Mouse (Mus musculus) forebrain, embryonic 10.5 days (tissue): Measurements from ENCODE around the gene Ccdc85c. TPM values are rescaled to one million over a fixed set of nuclear protein-coding genes. Genes with fewer than 3 reads are reported as not detected.
A peak's percentile ranks its signal among the peaks of the same experiment; 100 is the strongest.

Experiments used
- DNase-seq: peaks from one replicate; pipeline ENCODE4 v3.0.0-alpha.2; 2017; ENCODE audit warnings: low spot score; ENCODE audit errors: extremely low spot score
- H3K27ac ChIP-seq: fragments of 300-500 bp; sonication (generic); 2 replicates; pipeline ENCODE4 v1.5.1; 2016; ENCODE audit warnings: mild to moderate bottlenecking
- H3K27me3 ChIP-seq: fragments of 300-500 bp; sonication (generic); 2 replicates; pipeline ENCODE4 v1.6.1; 2016; ENCODE audit warnings: mild to moderate bottlenecking; ENCODE audit not compliant: poor library complexity, severe bottlenecking
- H3K36me3 ChIP-seq: fragments of 300-500 bp; sonication (generic); replicated peaks from 2 replicates; pipeline ENCODE4 v1.6.1; 2016; ENCODE audit warnings: mild to moderate bottlenecking, moderate library complexity
- H3K4me1 ChIP-seq: fragments of 300-500 bp; sonication (generic); 2 replicates; pipeline ENCODE4 v1.6.1; 2016
- H3K4me3 ChIP-seq: fragments of 300-500 bp; sonication (generic); 2 replicates; pipeline ENCODE4 v1.5.1; 2016; ENCODE audit warnings: mild to moderate bottlenecking, moderate library complexity
- H3K9me3 ChIP-seq: fragments of 300-500 bp; sonication (generic); 2 replicates; pipeline ENCODE4 v1.6.1; 2016; ENCODE audit warnings: mild to moderate bottlenecking, moderate library complexity
- WGBS: fragments of 180-500 bp; shearing (Covaris S2); methylation state at CpG from one replicate; pipeline ENCODE4 v1.1.7; 2016; 5-methylcytosine and 5-hydroxymethylcytosine counted together
- polyA plus RNA-seq: library from polyadenylated mRNA; unstranded; fragments of >200 nt; fragmentation: Nextera tagmentation; extraction: Ambion mirVana; gene quantifications from 2 replicates; pipeline ENCODE4 v1.2.1, GENCODE M21; 2016

The Ccdc85c gene
- polyA plus RNA-seq, 1 experiment from 2014 or later: 14.6 TPM

DNA sequence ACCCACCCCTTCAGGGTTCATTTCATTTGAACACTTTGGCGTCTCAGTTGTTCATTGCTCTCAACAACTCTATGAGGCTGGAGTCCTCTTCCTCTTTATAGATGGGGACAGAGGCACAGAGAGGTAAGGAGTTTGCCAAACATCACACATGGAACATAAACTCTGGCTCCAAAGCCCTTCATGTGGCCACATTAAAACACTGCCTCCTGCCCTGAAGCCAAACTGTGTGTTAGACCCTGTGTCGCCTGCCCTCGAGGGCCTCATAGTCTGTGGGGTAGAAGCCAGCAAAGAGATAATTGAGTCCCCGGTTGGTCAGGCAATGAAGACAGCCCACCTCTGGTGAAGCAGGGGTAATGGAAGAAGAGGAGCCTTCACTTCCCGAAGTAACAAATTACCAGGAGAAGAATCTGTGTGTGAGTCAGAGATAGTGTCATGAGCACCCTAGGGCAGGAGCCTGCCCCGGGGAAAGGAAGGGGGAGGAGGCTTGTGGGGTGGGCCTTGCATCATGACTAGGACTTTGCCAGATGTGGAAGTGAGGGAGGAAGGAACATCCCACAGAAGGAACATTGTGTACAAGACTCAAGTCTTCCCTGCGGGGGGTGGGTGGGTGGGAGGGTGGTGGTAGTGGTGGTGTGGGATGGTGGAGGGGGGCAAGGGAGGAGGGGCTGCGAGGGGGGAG is 34.0 kb upstream of the Ccdc85c start:
- 71% methylated on average over 8 of the region's 8 CpGs for WGBS
- Histone ChIP-seq H3K27me3 (peaks cover 47% of the 10 kb centered on the region), H3K36me3 (peaks cover 15% of the 10 kb centered on the region), H3K4me3 (no peak overlapping the region), H3K9me3 (no peaks in the 10 kb centered on the region), H3K27ac (peak overlapping the region; percentile 40; the same call in 1 of the 2 replicates), H3K4me1 (peaks cover 78% of the 10 kb centered on the region)
- no peak for DNase-seq

DNA sequence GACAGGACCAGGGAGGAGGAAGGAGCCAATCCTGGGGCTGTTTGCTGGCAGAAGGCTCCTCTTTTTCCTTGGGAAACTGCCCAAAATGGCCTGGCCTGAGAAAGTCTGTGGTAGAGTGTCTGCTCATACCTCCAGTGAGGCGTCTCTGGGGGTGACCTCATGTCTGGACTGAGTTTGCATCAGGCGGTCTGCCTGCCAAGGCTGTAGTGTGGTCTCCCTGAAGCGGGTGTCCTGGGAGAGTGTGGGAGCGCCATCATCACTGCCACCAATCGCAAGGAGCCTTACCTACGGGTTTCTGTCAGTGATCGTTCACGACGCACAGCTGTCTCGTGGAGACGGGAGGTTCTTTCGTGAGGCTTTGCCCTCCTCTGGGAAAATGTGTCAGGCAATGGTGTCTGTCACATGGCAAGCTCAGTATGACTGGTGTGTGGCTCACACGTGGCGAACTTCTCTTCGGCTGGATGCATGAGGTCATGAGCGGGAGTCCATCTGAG is 33.2 kb upstream of the Ccdc85c start:
- H3K36me3 ChIP-seq: peaks cover 15% of the 10 kb centered on the region
- DNase-seq: no peak
- H3K27ac ChIP-seq: peak overlapping the region; percentile 22; the same call in 1 of the 2 replicates
- H3K9me3 ChIP-seq: no peaks in the 10 kb centered on the region
- peaks cover 54% of the 10 kb centered on the region for H3K27me3 ChIP-seq
- peaks cover 86% of the 10 kb centered on the region for H3K4me1 ChIP-seq
- 93% methylated on average over 16 of the region's 16 CpGs for WGBS
- no peak overlapping the region for H3K4me3 ChIP-seq

DNA sequence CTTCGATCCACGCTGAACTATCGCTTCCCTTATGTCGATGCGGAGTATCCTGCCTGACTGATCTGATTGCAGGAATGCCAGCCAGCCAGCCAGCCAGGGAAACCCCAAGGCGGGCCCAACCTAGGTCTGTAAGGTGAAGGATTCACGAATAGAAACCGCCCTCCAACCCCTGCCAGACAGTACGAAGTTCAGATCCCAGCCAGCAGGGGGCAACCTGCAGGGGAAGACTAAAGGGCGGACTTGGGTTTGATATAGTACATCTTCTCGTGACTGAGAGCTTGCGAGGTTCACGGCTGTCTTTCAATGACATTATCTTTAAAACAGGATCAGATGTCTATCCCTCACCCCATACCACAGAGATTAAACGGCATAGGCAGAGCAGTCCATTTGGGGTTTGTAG is 32.3 kb upstream of the Ccdc85c start:
- H3K9me3 ChIP-seq: no peaks in the 10 kb centered on the region
- H3K27ac ChIP-seq: peak overlapping the region; percentile 22; the same call in 1 of the 2 replicates
- WGBS: 26% methylated on average over 14 of the region's 14 CpGs
- peaks cover 10% of the 10 kb centered on the region for H3K36me3 ChIP-seq
- H3K27me3 ChIP-seq: peaks cover 54% of the 10 kb centered on the region
- H3K4me3 ChIP-seq: peak overlapping the region; percentile 65; the same call in 1 of the 2 replicates
- H3K4me1 ChIP-seq: peaks cover 77% of the 10 kb centered on the region
- peak; percentile 65 for DNase-seq

DNA sequence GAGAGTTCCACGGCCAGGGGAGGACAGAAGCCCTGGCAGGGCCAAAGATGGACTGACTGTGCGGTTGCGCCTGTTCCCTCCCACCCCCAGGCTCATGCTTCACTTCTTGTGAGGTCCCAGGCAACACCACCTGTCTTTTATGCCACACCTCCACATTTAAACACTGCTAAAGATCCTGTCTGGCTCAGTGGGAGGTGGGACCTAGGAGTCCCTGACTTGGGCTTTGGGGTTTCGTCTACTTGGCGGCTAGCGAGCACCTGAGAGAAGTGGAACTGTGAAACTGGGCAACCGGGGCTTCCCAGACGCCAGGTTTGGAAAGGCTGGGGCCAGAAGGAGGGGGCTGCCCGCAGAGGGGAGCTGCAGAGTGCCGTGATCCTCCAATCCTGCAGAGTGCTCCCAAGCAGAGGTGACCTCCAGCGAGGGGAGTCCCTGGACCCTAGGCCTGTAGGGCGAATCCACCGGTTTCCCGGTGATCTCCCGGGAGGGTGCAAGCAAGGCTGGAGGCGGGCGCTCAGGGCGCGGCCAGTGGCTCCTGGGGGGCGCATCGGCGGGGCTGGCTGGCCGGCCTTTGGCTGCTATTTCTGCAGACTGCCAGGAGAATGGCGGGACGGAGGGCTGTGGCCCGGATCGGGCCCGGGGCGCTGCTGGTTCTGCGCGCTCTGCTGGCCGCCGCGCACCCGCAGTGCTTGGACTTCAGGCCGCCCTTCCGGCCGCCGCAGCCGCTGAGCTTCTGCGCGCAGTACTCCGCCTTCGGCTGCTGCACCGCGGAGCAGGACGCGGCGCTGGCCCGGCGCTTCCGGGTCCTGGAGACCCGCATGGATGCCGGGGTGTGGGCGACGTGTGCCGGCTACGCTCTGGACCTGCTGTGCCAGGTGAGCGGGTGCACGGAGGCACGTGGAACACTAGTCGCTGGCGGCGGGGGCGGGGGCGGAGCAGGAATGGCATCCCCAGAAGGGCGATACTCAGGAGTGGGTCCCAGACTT is 30.9 kb upstream of the Ccdc85c start, which contains the start of gene Hhipl1:
Gene Hhipl1, plus strand, starts transcription at position 459 of the 983 bp plus-strand sequence.
- peak within 1 kb of the TSS; percentile 90 for H3K27ac ChIP-seq
- 3% methylated on average over 67 of the region's 67 CpGs for WGBS

DNA sequence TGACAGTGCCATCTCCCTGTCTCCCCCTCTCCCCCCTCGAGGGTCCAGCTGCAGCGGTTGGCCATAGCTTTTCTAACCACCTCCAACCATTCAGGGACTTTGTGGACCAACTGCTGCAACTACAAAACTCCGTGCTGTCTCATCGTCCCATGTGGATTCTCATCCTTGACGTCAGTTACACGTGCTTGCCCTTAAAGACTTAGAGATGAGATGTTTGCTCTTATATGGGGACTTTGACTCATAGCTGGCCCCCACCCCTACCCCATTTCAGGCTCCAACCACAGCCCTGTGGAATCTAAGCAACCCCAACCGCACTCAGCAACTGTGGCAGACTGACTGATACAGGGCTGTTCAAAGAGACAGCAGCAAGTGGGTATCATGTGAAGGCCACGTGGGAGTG is 29.9 kb upstream of the Ccdc85c start:
- no peaks in the 10 kb centered on the region for H3K9me3 ChIP-seq
- DNase-seq: no peak
- no peaks in the 10 kb centered on the region for H3K36me3 ChIP-seq
- H3K4me3 ChIP-seq: no peak overlapping the region
- WGBS: 83% methylated on average over 8 of the region's 8 CpGs
- no peak overlapping the region for H3K27ac ChIP-seq
- peaks cover 54% of the 10 kb centered on the region for H3K27me3 ChIP-seq
- peaks cover 65% of the 10 kb centered on the region for H3K4me1 ChIP-seq

More for the DNA sequence above, 30.9 kb upstream of the Ccdc85c start, which contains the start of gene Hhipl1:
- Histone ChIP-seq H3K4me1 (peaks cover 72% of the 10 kb centered on the region), H3K36me3 (no peaks in the 10 kb centered on the region), H3K4me3 (peak within 1 kb of the TSS; percentile 65), H3K27me3 (peaks cover 54% of the 10 kb centered on the region), H3K9me3 (no peaks in the 10 kb centered on the region)
- DNase-seq: peak; percentile 57

DNA sequence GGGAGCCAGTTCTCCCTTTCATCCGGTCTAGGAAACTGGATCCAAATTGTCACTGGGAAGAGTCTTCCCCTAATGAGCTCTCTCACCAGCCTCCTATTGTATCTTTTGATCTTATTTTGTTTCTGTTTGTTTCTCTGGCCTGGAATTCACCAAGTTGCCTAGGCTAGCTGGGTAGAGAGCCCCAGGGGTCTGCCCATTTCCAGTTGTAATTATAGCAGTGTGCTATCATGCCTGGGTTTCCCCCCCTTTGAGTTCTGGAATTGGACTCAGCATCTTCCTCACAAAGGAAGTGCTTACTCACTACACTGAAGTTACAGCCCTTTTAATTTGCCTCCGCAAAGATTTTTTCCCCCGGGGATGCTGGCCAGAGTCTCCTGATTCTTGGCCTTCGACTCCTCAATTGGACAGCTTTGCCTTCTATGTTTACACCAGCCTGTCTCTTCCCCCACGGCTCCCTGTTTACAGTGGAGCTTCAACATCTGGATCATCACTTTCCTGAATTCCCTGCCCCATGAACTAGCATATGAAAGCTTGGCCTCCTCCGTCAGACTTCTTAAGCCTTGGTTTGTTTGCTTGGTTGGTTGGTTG is 28.6 kb upstream of the Ccdc85c start:
- Histone ChIP-seq H3K9me3 (no peaks in the 10 kb centered on the region), H3K27ac (peak overlapping the region; percentile 40; the same call in 1 of the 2 replicates), H3K27me3 (peaks cover 53% of the 10 kb centered on the region), H3K4me1 (peaks cover 54% of the 10 kb centered on the region), H3K4me3 (no peak overlapping the region), H3K36me3 (no peaks in the 10 kb centered on the region)
- WGBS: 62% methylated on average over 6 of the region's 6 CpGs
- no peak for DNase-seq

DNA sequence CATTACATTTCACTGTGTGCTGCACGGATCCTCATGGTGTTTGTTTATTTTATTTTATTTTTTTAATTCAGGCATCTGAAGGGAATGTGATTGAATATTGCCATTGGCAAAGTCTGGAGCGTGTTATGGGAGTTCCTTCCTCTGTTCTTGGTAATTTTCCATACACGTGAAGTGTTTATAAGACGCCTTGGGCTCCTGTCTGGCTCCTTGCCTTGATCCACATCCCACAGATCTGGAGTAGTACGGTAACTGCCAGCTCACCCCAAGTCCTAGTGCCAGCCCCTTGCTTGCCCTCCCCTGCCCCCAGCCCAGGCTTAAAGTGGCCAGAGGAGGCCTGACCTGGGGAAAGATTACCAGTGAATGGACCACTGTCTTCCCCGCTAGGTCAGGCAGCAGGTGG is 25.8 kb upstream of the Ccdc85c start:
- DNase-seq: no peak
- H3K9me3 ChIP-seq: no peaks in the 10 kb centered on the region
- H3K27me3 ChIP-seq: peaks cover 24% of the 10 kb centered on the region
- H3K4me1 ChIP-seq: peaks cover 27% of the 10 kb centered on the region
- no peak overlapping the region for H3K27ac ChIP-seq
- 80% methylated on average over 6 of the region's 6 CpGs for WGBS
- no peak overlapping the region for H3K4me3 ChIP-seq
- H3K36me3 ChIP-seq: no peaks in the 10 kb centered on the region

DNA sequence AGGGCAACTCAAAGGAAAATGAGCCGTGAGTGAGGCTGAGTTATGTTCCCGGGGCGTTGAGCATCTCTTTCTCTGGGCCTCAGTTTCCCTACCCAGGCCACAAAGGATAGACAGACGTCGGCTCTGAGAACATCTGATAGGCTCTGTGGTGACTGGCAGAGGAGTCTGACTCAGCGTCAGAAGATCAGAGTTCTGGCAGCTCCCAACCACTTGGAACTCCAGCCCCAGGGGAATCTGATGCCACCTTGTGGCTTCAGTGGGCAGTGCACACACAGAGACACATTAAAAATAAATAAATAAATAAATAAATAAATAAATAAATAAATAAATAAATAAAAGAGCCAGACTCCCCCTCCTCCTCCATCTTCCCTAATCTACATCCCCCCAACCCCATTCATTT is 21.8 kb upstream of the Ccdc85c start:
- no peaks in the 10 kb centered on the region for H3K9me3 ChIP-seq
- no peaks in the 10 kb centered on the region for H3K36me3 ChIP-seq
- no peaks in the 10 kb centered on the region for H3K27me3 ChIP-seq
- 80% methylated on average over 6 of the region's 6 CpGs for WGBS
- DNase-seq: no peak
- peaks cover 19% of the 10 kb centered on the region for H3K4me1 ChIP-seq
- H3K4me3 ChIP-seq: no peak overlapping the region
- no peak overlapping the region for H3K27ac ChIP-seq

DNA sequence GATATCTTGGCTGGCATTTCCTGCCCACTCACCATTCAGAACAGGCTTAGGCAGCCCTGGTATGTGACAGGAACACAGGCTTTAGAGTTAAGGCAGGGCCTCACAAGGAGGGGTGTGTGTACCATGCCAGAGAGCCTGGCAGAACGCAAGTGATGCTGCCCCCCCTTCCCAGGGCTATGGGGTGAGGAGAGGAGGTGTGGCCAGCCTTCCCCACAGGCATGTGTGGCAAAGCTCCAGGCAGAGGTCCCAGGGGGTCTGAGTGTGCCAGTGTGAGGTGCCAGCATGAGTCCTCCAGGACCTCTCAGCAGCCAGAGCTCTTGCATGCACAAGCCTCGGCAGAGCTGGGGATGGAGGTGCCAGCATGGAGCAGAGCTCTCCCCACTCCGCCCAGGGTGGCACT is 19.4 kb upstream of the Ccdc85c start:
- no peak overlapping the region for H3K4me3 ChIP-seq
- 81% methylated on average over 3 of the region's 3 CpGs for WGBS
- no peak overlapping the region for H3K27ac ChIP-seq

DNA sequence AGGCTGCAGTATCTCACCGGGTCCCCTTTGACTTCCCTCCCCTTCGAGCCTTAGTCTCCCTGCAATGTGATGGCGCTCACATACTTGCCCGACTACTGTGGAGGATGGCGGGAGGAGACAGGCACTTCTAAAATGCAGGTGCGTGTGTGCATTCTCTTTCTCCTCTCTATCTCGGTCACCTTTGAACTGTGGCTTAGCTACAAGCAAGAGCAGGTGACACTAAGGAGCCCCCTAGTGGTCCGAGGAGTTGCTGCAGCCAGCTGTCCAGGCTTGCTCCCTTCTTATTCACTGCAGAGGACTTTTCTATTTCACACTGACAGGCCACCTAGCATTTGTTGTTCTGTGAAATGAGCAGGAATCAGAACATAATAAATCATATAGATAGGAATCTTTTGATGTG is 17.7 kb upstream of the Ccdc85c start:
- 5% methylated on average over 8 of the region's 8 CpGs for WGBS
- Histone ChIP-seq H3K4me3 (peak overlapping the region; percentile 27; the same call in 1 of the 2 replicates), H3K27ac (peak overlapping the region; percentile 74)

More for the DNA sequence above, 19.4 kb upstream of the Ccdc85c start:
- no peaks in the 10 kb centered on the region for H3K36me3 ChIP-seq
- no peak for DNase-seq
- H3K9me3 ChIP-seq: no peaks in the 10 kb centered on the region
- H3K27me3 ChIP-seq: no peaks in the 10 kb centered on the region
- H3K4me1 ChIP-seq: peaks cover 23% of the 10 kb centered on the region

DNA sequence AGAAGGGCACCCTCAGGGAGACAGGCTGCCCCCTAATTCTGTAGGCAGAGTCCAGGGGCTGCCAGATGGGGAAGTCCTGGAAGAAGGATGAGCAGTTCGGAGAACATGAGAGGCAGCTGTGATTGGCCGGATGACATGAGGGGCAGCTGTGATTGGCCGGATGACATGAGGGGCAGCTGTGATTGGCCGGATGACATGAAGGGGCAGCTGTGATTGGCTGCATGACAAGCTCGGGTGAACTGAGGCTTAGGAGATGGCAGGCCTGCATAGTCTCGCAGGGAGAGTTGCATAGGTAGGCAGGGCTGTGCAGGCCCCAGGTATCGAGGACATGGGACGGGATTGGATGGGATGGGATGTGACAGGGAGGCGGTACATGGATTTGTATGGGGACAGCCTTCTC is 17.2 kb upstream of the Ccdc85c start:
- Histone ChIP-seq H3K27me3 (no peaks in the 10 kb centered on the region), H3K36me3 (no peaks in the 10 kb centered on the region), H3K9me3 (no peaks in the 10 kb centered on the region), H3K4me1 (peaks cover 26% of the 10 kb centered on the region), H3K4me3 (peak overlapping the region; percentile 27; the same call in 1 of the 2 replicates), H3K27ac (peak overlapping the region; percentile 74)
- WGBS: 7% methylated on average over 9 of the region's 9 CpGs
- DNase-seq: peak; percentile 63

More for the DNA sequence above, 17.7 kb upstream of the Ccdc85c start:
- Histone ChIP-seq H3K9me3 (no peaks in the 10 kb centered on the region), H3K27me3 (no peaks in the 10 kb centered on the region), H3K36me3 (no peaks in the 10 kb centered on the region), H3K4me1 (peaks cover 26% of the 10 kb centered on the region)
- peak; percentile 79 for DNase-seq
